Mouse (Mus musculus) frontal cortex, postnatal 10 days (tissue): Measurements from ENCODE around the gene Adamts6.

Experiments used
- DNase-seq, 2 experiments: peaks; one replicate each; pipeline ENCODE4 v3.0.0; 2022; ENCODE audit warnings: low spot score in 2 of 2, mixed read lengths in 1 of 2

The Adamts6 gene

DNA sequence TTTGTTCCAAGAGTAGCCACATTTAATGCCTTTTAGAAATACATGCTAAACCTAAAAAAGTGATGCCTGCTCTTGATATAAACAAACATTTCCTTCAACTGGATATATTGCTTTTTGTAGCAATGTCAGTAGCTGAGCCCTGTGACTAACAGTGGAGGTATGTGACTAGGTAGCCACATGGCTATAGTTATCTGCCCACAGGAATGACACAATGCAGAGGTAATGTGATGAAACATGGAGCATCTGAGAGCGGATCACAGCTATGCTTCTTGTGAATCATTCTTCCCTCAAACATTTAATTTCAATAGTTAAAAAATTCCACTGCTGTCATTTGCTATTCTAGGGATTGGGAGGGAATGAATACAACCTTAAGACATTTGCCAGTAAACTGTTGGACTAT is 172.7 kb downstream of the Adamts6 start:
- no peak for DNase-seq

DNA sequence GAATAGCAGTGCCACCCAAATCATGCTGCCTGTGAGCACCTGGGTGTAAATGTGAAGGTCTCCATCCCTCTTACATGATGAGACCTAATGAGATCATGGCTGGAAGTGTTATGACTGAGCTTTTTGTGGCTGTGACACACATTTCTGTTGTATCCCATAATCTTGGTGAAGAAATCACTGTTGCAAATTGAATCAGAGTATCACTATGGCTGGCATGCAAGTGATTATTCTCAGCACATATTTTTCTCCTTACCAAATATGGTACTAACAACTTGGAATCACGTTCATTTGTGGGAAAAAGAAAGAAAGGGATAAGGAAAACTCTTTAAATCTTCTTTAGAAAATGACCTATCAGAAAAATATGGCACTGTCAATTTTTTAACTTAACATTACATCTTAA is 180.4 kb downstream of the Adamts6 start:
- no peak for DNase-seq

GRCm38 (mm10) chr13:104476285-104476956 is 188.8 kb downstream of the Adamts6 start:
- no peak for DNase-seq

DNA sequence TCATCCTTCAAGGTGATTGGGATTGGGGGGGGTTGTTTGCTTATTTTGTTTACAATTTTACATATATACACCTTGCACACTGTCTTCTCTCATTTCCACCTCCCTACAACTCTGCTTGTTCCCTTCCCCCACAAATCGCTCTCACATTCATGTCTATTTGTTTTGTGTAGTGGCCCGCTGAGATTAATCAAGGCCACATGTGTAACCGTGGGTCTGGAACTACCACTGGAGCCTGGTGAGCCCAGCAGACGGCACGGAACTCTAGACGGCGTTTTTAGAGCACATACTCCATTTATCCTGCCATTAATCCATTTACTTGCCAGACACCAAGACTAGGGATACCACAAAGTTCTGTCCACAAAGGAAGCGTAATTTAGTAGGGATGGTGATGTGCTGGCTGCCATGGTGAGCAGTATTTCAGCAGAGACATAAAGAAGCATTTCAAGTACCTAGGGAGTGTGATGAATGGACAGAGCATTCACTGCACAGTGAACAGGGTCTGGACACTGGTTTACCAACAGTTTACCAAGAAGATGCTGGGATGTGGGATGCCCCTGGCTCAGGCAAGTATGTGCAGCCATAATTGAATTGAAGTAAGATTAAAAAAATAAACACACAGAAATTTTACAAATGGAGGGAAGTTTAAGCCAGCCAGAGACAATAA is 194.9 kb downstream of the Adamts6 start:
- DNase-seq = no peak

DNA sequence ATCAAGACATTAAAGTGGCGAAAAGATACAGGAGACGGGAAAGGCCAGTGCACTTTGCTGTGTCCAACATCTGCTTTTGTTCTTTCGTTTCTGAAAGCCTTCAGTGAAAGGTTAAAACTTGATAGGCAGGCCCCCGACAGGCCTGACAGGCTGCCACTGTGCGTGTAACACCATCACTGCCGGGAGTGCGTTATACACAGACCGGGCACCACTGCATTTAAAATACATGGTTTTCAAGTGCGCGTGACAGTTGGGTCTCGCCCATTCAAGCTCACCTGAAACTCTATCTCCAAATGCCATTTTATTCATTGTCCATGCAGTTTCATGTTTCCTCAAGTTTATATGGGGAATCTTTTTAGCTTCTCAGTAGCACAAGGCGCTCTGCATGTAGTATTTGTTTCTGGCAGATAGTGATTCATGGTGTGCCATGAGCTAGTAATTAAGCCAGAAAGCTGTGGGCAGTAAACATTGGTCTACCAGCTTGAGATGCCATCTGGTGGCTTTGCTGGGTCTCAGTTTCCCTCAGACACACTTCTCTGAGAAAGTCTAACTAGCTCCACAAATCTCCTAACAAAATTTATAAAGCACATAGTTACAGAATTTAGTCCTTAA is 195.6 kb downstream of the Adamts6 start:
- no peak for DNase-seq

DNA sequence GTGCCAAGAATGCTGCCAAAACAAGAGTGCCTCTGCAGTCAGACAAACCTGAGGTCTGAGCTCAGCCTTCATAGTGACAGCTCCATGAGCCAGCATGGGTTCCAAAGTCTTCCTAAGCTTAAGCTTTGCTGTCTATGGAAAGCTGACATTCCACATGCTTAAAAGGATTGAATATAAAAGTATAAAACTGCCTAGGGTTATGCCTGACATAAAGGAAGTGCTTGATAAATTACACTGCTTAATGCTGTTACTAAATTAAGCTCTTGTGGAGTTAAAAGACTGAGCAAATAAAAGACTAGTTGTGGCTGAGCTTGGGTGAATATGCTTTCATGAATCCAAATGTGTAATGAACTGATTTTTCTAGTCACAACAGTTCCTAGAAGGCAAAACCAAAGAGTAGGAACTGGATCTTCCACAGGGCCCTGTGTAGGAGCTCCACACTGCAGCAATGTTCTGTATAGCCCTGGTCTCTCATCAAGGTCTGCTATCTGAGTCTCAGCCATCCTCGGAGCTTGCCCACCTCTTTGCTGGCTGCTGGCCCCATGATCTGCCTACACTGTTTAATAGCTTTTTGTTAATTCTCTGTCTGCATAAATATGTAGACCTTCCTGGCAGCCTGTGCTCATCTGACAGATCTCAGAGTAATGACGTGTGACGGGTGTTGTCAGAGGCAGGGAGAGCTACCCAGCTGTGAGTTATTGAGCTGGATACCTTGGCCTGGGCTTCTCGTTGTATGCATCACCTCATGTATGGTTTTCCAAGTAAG is 203.6 kb downstream of the Adamts6 start:
- no peak for DNase-seq

DNA sequence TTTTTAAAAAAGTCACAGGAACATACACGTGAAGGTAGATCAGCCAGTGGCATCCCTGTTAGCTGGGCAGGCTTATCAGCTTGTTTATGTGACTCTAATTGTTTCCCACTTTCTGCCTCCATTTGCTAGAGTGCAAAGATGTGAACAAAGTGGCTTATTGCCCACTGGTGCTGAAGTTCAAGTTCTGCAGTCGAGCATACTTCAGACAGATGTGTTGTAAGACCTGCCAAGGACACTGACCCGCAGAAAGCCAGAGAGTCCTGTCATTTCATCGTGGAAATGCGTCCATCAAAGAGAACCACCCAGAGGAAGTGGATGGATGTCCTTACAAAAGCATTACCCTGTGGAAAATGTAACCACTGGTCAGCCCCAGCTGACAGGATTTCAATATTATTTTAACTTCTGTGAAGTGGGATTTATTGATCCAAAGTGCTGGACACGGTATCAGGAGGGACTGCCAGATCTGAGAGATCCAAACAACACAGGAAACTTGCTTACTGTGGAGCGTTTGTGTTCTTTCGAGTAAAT is 205.9 kb downstream of the Adamts6 start:
- DNase-seq = no peak

DNA sequence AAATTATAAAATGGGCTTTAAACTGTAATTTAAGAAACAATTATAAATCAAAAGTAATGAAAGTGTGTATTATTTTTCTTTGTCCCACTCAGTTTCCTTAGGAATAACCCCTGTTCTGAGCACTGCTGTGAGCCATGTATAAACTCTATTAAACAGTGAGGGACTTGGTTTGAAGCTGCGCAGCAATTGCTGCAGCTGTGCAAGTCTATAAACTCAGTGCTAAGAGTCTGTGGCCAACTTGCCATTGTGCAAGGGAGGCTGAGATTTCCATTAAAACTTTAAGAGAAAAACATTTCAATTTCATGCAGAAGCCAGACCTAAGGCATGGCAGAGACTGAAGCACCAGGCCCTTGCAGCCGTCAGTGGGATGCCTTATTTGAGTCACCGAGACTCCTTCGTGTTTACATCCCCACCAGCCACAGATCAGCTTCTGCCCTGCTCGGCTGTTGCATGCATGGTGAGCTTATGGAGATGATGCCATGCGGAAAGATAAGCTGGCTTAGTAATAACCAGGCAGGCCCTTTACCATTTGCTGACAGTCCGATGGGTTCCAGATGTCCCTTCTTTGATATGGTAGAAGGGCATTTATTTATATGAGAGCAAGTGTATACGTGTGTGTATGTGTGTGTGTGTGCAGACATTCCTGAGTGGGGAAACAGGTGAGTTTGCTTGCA is 206.7 kb downstream of the Adamts6 start:
- no peak for DNase-seq

- no peak for DNase-seq
Observed at GRCm38 (mm10) chr13:104497592-104497991, 210.0 kb downstream of the Adamts6 start.

- DNase-seq = no peak
Observed at GRCm38 (mm10) chr13:104498669-104499068, 211.0 kb downstream of the Adamts6 start.

- DNase-seq = no peak
Observed at GRCm38 (mm10) chr13:104499116-104500040, 211.7 kb downstream of the Adamts6 start.

- DNase-seq = no peak
Observed at GRCm38 (mm10) chr13:104502406-104502805, 214.8 kb downstream of the Adamts6 start.

DNA sequence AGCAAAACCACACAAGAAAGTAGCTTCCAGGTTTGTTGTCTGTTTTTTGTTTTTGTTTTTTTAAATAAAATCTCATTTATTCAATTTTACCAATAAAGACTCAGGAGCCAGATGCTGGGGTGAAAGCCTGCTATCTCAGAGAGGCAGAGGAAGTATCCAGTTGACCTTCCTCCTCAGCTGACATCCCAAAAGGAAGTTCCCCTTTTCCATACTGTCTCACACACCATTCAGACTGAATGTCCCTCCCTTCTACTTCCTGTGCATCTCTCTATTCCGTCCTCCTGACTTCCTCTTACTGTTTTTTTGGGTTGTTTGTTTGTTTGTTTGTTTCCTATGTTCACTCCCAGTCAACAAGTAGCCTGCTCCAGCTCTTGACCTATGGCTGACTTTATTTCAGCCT is 216.4 kb downstream of the Adamts6 start:
- DNase-seq = no peak

DNA sequence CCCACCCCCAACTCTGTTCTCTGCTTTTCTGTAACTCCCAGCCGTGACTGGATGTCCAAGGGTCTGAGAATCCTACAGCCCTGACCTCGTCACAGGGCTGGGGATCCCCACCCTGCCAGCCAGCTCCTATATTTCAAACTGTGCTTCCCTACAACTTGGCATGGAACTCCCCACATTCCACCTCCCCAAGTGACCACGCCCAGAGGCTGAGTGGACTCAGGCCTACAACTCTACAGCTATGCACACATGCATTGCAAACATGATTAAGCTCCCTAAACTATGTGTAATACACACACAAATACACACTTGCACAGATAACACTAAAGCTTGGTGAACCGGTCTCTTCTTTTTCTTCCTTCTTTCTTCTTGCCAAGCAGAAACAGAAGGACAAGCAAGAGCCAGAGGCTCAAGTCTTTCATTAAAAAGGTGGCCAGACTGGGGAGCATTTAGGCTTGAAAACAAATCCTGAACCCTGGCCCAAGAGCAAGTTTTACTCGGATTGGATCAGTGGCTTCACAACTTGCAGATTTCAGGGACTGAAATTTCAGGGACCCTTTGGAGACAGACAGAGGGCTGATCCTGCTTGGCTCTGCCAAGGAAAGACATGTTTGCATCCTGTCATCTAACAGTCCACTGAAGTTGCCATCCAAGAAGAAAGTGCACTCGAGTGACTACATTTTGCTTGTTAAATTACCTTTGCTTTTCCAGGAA is 218.7 kb downstream of the Adamts6 start:
- DNase-seq = no peak

DNA sequence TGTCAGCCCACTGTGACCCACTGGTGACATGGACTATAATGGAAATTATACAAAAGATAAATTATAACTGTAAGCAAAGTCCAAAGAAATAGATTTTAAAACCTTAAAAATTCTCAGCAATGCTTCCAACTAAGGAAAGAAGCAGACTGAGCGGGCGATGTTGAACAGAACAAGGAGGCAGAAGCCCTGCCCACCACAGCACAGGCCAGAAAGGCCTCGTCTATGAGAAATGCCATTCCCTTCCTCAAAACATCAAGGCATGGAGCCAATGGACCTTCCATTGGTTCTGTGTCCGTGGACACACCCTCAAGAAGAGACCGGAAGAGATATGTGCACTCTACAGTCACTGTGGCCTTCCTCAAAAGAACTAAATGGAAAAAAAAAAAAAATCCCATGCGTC is 220.0 kb downstream of the Adamts6 start:
- DNase-seq = no peak

DNA sequence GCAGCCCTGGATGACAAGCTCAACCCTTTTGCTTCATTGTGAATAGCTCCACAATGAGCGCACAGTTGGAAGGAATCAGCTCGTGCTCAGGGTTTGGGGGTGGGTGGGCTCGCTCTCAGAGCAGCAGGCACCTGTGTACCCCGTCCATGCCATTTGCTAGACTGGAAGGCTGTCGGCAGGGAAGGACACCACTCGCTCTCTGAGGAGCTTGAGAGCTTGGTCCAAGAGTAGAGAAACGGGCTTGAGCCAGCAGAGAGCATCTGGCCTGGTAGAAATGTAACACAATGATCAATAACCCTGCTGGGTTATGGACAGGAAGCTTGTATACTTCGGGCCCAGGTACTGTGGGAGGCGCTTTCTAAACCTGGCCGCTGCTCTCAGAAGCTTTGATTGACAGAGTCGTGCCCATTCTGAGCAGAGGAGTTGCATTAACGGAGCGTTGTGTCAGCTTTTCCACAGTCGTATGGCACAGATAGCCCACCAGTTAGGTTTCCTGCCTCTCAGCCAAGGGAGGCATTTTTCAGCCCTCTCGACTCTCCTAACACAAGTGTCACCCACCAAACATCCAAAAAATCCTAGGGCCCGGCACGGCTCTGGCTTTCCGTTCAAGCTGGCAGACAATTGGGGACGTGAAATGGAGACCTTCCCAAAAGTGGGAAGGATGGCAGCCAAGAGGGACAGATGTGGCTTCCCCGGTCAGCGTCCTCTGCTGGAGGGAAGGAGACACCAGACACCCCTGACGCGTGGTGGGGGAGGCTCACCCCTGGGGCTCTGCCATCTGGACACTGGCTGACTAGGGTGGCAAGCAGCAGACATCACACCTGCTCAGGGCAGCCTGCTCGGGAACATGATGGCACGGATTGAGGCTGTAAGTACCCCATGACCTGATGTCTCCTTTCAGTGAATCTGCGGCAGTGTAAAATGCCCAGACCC is 222.2 kb downstream of the Adamts6 start:
- no peak for DNase-seq

- no peak for DNase-seq
Observed at GRCm38 (mm10) chr13:104510766-104511165, 223.1 kb downstream of the Adamts6 start.

DNA sequence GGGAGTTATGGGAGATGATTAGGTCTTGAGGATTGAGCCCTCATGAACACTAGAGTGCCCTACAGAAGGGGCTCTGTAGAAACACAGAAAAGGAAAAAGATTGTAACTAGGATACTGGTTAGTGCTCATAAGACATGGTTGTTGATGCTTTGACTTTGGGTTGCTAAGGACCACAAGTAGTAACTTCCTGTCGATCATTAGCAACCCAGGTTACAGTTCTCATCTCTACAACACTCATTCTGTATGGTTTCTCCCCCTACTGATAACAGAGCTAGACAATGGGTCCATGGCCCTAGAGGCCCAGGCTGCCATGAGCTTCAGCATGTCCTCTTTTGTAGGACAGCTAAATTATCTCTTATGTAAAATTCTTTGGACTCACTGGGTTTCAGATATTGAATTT is 227.4 kb downstream of the Adamts6 start:
- DNase-seq = no peak

DNA sequence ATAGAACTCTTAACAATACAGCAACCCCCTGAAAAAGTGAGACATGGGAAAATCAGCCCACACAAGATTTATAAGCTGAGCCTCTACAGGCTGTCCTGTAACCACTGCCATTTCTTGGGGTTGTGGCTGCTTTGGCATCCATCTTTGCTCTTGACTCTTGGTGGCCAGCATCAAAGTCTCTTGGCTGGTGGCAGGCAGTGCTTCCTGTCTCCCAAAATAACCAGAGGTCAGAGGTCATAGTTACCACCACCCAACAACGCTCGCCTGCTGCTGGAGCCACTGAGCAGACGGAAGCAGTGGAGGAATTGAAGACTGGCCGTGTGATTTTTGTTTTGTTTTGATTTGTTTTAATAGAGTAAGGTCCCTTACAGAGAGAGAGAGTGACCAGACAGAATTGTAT is 228.5 kb downstream of the Adamts6 start:
- no peak for DNase-seq
